Mouse (Mus musculus) gastrocnemius, postnatal 10 days (tissue): ENCODE data around the gene Cox6a2. TPM values are rescaled to one million over a fixed set of nuclear protein-coding genes. Genes with fewer than 3 reads are reported as not detected.

Experiments
- DNase-seq: peaks from one replicate; pipeline ENCODE4 v3.0.0; 2021; ENCODE audit warnings: mixed read lengths
- long read RNA-seq, 2 experiments: library from polyadenylated mRNA; stranded (forward); transcript quantifications; one replicate each; pipeline ENCODE4 v2.0.0; 2021
- total RNA-seq, 2 experiments: library from RNA; stranded (reverse); gene quantifications; 2 replicates each; pipeline ENCODE4 v1.2.3; 2021

Gene Cox6a2
- total RNA-seq: 100 to 1,000 TPM; 833 to 932 TPM
- long read RNA-seq, experiment 1, transcript Cox6a2-201 (3 exons, 680 nt): major isoform, 538 of 635 reads
- long read RNA-seq, experiment 1, partial matches to known transcripts: 96 of 635 reads
- long read RNA-seq, experiment 1, other reads (novel, unspliced or antisense): 1 of 635 reads
- long read RNA-seq, experiment 2, transcript Cox6a2-201 (3 exons, 680 nt): major isoform, 447 of 557 reads
- long read RNA-seq, experiment 2, partial matches to known transcripts: 108 of 557 reads
- long read RNA-seq, experiment 2, other reads (novel, unspliced or antisense): 2 of 557 reads

DNA sequence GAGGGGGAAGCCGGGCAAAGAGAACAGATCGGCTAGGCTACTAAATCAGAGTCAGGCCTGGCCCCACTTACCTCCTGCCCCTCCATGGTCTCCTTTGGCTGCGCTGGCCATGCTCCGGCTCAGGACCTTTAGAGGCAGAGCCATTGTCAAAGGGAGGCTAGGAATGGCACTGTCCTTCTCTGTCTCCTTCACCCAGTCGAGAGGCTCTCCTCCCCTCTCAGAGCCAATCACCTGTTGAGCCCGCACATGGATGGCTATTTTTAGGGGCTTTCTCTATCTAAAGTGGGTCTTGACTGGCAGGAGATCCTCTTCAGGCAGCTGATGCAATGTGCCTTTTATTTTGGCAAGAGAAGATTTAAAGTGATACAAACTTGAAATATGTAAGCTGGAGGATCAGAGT is at the start of gene Cox6a2:
Cox6a2 (minus strand) TSS at position 236 of the 400 bp plus-strand sequence.
- peak; percentile 15 for DNase-seq

DNA sequence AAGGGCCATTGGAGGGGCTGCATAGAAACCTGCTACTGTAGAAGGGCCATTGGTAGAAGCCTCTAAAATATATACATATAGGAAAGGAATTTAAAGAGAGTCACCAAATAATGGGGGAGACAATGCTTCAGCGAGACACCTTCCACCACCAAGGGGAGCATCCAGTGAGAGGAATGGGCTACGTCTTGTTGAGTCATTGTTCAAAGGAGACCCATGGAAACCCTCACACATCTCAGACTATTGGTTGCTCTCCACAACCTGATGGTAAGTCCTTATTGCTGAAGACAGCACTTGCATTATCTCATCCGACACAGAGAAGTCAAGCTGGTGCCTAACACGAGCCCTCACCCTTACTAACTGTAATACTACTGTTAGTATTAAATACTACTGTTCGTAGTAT is 49.6 kb upstream of the Cox6a2 start:
- no peak for DNase-seq

DNA sequence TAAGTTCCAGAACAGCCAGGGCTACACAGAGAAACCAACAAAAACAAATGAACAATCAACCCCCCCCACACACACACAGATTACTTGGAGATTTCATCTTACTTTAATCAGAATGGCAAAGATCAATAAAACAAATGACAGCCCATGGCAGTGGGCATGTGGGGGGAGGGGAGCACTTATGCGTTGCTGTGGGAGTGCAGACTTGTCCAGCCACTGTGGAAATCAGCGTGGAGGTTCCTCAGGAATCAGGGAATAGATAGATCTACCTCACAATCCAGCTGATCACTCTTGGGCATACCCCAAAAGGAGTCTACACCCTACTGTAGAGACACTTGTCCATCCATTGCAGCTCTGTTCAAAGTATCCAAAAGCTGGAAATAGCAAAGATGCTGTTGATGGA is 48.8 kb upstream of the Cox6a2 start:
- DNase-seq: no peak

DNA sequence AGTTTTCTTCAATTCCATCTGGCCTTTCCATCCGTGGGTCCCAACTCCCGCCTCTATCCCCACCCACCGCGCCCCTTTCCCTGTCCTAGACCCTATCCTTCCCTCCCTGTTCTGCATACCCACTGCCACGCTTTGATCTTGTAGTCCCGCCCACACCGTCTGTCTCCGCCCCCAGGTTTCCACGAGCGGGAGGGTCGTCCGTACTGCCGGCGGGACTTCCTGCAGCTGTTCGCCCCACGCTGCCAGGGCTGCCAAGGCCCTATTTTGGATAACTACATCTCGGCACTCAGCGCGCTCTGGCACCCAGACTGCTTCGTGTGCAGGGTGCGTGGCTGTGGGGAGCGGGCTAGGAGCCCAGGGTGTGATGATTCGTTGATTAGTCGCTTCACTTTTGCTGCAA is 46.4 kb upstream of the Cox6a2 start:
- DNase-seq: peak; percentile 30

DNA sequence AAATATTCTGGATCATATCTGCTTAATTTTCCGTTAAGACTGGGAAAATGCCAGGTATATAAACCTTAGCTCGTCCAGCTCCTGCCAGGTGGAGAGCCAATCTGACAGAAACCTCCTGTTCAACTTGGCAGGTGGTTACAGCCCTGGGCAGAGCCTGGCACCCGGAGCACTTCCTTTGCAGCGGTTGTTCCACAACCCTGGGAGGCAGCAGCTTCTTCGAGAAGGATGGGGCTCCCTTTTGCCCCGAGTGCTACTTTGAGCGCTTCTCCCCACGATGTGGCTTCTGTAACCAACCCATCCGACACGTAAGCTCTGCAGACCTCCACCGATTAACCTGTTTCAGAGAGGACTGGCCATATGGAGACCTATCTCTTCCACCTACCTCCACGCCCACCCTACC is 45.8 kb upstream of the Cox6a2 start:
- no peak for DNase-seq

DNA sequence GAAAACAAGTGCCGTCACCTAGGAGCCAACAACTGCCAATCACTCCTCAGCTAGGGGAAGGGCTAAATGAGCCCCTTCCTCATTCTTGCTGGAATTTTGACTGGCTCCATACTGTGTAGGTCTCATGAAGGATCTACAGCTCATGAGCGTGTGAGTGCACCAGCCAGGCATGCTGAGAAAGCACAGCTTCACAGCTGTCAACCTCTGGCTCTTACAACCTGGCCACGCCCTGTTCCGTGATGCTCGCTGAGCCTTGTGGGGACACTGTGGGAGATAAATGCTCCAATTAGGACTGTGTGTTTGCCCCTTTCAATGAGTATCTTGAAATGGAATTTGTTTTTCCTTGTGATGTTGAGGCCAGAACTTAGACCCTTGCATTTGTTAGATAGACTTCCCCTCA is 43.8 kb upstream of the Cox6a2 start:
- DNase-seq: no peak

DNA sequence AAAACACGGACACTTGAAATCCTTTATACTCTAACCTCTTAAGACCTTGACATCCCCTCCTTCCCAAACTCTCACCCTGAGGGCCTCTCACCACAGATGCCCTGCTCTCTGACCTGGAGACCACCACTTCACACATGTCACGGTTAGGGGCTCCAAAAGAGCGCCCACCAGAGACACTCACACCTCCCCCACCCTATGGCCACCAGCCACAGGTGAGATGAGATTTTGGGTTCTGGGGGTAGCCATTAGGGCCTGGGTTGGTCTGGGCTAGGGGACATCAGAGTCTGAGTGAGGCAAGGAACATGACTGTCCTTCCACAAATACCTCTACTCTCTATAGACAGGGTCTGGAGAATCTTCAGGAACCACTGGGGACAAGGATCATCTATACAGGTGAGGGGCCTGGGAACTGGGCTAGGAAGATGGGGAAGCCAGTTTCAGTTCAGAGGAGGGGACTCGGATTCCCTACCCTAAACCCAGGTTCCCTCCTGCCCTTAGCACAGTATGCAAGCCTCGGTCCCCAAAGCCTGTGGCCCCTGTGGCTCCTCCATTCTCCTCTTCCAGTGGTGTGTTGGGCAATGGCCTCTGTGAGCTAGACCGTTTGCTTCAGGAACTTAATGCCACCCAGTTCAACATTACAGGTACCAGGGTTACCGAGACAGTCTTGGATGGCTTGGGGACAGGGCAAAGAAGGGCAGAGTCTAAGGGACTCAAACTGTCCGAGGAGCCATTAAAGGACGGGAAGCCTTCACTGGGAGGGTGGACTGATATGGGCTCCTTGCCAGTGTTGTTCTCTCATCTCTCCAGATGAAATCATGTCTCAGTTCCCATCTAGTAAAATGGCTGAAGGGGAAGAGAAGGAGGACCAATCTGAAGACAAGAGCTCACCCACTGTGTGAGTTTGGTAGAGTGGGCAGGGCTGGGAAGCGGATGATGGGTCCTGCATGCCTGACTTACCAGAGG is 42.2 kb upstream of the Cox6a2 start:
- no peak for DNase-seq

DNA sequence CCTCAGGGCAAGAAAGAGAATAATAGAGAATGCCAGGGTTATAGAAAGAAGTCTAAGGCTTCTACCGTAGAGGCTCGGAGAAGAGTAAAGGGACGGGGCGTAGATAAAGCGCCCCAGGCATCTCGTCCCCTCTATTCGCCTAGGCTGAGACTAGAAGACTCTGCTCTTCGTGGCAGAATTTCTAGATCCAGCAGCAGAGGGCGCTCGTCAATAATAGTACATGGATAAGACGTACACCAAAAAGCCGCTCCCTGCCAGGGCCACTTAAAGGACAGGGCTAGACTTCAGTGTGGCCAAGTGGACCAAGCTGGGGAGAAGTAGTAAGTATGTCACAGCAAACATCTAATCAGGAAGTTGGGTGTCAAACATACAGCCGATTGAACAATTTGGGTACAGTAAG is 41.3 kb upstream of the Cox6a2 start:
- peak; percentile 88 for DNase-seq

DNA sequence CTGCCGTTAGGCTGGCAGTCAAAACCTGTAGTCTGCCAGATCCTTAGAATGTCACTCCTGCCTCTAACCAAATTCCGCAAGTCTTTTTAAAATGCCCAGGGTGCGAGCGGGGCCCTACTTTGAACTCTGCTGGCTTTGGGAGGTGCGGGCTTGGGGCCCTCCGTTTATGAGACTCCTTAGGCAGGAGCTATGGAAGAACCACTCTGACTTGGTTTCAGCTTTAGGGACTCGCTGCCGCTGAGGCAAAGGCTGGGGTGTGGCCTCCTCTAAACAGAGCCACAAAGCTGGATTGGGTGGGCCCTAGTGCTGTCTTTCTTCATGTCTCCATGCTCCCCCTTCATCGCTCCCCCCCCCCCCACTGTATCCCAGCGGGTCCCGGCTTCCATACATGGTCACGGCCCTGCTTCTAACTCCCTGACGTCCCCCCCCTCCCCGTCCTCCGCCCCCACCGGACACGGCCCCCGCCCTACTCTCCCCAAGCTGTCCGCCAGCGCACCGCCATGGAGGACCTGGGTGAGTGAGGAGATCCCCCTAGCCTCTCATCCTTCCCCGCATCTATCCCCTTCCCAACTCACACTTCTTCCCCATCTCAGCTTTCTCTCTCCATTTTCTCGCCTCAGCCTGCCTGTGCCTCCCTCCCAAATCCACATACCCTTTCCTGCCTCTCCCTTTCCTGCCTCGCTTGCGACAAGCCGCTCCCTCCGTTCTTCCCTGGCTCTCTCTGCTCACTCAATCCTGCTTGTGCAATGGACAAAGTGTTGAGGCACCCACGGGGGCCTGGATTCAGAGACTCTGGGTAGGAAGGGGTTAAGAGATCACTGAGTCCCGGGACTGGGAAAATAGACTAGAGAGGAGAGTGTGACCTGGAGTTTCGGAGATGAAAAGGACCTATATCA is 40.6 kb upstream of the Cox6a2 start, which contains the start of gene Tgfb1i1:
Tgfb1i1 (plus strand) TSS at position 317 of the 896 bp plus-strand sequence.
- peak; percentile 62 for DNase-seq

DNA sequence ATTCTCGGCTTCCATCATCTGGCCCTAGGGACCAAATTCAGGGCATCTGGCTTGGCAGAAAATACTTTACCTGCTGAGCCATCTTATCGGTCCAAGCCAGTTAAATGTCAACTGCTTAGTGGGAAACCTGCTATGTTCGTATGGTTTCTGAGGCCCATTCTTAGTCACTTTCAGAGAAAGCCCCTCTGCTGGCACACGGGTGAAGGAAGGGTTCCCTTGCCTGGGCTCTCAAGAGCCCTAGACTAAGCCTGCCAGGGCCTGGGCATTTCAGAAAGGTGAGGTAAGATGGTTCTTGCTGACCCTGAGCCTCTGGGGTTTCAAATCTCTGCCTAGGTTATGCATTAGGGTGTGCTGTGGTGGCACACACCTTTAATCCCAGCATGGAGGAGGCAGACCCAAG is 39.4 kb upstream of the Cox6a2 start:
- no peak for DNase-seq

DNA sequence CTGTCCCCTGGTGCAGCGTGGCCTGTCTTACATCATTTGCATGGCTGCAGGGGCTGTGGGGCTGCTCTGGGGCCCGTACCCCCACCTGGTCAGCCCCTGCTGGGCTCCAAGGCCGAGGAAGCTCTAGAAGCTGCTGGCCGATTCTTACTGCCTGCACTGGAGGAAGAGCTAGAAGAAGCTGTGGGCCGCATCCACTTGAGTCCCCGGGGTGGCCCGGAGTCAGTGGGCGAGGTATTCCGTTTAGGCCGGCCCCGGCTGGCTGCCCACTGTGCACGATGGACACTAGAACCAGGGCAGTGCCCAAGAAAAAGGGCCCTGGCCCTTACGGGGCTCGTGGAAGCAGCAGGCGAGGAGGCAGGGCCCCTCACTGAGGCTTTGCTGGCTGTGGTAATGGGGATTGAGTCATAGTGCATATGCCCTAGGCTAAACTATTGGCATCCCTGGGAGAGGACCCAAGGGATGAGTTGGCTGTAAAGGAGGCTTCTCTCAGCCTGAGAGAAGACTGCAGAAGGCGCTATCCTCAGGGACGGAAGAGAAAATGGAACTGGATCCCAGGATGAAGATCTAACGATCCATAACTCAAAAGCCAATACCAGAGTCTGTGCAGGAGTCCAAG is 38.3 kb upstream of the Cox6a2 start:
- DNase-seq: no peak

DNA sequence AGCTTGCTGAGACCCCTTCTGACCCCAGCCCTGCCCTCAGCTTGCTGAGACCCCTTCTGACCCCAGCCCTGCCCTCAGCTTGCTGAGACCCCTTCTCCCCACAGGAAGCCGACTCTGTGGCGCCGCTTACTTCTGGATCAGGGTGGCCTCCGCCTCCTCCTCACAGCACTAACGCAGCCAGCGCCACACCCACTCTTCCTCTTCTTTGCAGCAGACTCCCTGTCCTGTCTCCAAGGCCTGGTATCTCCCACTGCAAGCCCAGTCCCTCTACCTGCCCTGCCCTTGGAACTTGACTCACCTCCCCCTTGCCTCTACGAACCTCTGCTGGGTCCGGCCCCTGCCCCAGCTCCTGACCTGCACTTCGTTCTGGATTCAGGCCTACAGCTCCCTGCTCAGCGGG is 37.7 kb upstream of the Cox6a2 start:
- no peak for DNase-seq

DNA sequence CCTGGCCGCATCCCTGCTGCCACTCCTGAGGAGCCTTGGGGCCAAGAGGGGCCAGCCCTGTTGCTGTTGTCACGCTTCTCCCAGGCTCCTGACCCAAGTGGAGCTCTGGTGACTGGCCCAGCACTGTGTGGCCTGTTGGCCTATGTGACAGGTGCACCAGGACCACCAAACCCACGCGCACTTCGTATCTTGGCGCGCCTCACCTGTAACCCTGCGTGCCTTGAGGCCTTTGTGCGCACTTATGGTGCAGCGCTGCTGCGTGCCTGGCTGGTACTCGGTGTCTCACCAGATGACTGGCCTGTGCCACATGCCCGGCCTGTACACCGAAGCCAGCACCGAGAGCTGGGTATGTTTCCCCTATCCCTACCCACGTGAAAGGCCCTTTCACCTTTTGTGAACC is 36.1 kb upstream of the Cox6a2 start:
- DNase-seq: no peak

DNA sequence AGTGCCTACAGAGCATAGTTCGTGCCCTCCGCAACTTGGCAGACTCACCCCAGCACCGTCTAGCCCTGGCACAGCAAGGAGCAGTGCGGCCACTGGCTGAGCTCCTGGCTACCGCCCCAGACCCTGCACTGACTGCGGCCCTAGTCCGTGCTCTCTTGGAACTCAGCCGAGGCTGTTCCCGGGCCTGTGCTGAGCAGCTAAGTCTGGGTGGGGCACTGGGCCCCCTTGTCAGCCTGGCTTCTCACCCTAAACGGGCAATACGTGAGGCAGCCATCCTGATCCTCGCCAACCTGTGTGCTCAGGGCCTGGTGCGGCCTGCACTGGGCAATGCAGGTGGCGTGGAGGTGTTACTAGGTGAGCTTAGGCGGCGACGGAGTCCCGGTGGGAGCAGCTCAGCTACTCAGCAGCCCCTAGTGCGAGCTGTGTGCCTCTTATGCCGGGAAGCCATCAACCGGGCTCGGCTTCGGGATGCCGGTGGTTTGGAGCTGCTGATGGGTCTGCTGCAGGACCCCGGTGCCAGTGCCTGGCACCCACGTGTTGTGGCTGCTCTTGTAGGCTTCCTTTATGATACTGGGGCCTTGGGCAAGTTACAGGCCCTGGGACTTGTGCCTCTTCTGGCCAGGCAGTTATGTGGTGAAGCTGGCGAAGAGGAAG is 34.1 kb upstream of the Cox6a2 start:
- DNase-seq: no peak

DNA sequence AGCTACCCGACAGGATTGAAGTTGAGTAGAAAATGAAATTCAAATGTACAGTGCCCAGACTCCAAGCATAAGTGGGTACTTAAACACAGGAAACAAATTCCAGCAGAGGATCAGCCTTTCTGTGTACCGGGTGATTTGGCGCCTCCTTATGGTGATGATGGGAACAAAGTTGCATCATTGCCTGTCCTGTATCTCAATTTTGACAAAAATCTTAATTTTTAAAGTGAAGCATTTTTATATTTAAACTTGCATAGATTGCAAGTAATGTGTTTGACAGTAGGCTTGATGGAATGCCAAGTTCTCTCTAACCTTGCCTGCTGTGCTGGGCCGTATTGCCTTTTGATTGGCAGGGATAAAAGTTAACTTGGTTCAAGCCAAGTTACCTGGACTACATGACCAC is 32.8 kb upstream of the Cox6a2 start:
- peak; percentile 26 for DNase-seq

DNA sequence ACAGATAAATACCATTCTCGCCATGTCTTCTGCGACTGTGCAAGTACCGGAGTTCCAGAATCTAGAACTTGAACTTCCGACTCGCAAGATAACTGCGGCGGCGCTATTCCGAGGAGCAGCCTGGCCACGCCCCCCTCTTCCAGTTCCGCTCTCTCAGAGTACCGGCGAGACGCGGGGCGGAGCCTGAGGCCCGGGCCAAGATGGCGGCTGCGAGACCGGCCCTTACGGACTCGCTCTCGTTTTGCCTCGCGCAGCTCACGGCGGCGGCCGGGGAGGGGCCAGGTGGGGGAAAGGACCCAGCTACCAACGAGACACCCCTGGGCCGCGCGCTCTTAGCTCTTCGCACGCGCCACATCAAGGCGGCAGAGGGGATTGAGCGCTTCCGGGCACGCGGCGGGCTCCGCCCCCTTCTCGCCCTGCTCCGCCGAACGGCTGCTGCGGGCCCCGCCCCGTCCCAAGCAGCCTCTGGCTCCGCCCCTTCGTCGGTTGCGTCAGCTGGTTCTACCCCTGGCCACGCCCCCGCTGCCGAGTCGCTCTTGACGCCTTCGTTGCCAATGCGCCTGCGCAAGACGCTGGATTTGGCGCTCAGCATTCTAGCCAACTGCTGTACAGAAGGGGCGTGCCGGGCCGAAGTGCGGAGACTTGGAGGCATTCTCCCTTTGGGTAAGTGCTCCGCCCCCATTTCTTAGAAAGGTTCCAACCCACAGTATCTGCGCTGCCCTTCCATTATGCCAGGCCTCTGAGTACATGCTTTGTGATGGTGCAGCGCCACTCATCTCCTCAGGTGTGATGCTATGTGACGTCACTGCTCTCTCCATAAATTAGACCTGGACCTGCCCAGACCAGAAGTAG is 32.0 kb upstream of the Cox6a2 start, which contains the start of gene 9130023H24Rik:
9130023H24Rik (minus strand) TSS at position 105 of the 852 bp plus-strand sequence.
- peak; percentile 100 for DNase-seq

DNA sequence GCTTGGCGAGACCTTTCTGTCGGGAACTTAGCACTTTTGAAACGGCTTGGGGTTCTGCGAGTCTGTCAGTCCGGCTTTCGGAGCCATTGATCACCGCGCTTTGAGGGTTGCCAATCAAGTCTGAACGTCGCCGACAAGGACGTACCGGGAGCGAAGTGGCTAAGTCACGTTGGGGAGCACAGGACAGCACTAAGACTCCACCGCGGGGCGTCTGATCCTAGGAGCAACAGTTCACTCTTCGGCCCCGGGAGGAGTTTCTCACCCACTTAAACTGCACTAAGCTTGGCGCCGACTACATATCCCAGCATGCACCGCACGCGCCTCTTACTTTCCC is 31.4 kb upstream of the Cox6a2 start:
- DNase-seq: no peak

DNA sequence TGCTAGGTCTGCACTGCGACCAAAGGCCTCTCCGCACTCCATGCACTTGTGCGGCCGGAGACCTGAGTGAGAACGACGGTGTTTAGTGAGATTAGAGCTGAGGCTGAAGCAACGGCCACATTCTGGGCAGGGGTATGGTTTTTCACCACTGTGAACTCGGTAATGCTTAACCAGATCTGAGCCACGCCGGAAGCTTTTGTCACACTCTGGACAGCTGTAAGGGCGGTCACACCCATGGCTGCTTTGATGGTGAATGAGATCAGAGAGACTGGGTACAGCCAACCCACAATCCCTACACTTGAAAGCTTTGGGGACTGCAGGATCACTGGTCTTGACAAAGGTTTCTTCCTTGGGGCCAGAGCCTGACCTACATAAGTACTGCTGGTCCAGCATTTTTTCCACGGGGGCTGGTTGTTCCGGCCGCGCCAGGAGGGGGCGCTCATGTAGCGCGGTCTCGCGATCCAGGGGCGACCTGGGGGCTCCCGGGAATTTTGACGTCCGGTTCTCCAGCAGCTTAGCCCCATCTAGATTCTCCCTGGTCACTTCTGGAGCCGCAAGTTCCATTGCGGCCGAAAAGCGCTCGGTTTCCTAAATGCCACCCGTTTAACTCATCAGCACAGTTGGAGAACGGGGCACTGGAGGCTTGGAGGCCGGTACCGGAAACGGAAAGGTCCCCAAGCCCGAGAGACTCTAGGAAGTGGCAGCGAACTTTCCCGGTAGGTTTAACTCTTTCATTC is 30.8 kb upstream of the Cox6a2 start, which contains the start of gene Armc5:
Armc5 (plus strand) TSS at position 487 of the 737 bp plus-strand sequence.
- peak; percentile 90 for DNase-seq

DNA sequence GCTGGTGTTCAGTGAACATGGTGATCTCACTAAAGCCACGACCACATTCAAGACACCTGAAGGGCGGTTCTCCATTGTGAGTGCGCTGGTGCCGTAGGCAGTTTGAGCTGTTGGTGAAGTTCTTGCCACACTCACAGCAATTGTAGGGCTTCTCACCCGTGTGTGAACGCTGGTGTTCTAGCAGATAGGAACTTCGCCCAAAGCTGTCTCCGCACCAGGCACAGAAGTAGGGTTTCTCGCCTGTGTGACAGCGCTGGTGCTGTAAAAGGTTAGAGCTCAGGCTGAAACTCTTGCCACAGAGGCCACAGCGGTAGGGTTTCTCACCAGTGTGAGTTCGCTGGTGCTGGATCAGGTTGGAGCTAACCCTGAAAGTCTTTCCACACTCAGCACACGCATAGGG is 30.2 kb upstream of the Cox6a2 start:
- no peak for DNase-seq

DNA sequence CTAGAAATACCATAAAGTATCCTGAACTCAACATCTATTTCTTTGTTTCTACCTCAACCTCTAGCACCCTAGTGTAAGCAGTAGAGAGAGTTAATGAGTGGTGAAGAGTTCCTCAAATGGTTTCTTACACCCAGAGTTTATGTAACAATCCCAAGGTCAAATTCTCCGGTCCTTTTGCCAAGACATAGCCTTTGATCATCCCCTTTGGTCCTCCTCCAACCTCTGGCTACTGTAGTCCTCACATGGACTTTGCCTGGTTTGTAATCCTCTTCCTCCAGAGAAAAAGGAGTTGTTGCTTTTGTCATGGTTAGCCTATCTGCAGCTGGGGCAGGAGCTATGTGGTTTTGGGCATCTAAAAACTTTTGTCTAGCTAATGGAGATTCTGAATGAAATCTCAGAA is 29.3 kb upstream of the Cox6a2 start:
- DNase-seq: no peak
